Mouse (Mus musculus) urinary bladder, postnatal 10 days (tissue): Measurements from ENCODE around the gene Treh.

ENCODE experiments used
- DNase-seq: peaks from one replicate; pipeline ENCODE4 v3.0.0; 2022; ENCODE audit warnings: low spot score

The Treh gene

DNA sequence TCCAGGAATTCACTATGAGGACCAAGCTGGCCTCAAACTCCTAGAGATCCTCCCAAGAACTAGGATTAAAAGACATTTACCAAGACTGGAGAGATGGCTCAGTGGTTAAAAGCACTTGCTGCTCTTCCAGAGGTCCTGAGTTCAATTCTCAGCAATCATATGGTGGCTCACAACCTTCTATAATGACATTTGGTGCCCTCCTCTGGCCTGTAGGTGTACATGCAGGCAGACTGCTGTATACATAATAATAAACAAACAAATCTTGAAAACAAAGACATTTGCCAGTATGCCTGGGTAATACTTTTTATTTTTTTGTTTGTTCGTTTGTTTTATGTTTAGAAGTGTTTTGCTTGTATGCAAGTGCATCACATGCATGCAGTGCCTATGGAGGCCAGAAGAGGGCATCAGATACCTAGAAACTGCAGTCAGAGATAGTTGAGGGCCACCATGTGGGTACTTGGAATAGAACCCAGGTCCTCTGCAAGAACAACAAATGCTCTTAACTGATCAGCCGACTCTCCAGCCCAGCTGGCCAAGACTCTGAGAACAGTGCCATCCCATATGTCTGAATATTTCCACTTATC is 5.3 kb downstream of the Treh start:
- DNase-seq, result no peak

DNA sequence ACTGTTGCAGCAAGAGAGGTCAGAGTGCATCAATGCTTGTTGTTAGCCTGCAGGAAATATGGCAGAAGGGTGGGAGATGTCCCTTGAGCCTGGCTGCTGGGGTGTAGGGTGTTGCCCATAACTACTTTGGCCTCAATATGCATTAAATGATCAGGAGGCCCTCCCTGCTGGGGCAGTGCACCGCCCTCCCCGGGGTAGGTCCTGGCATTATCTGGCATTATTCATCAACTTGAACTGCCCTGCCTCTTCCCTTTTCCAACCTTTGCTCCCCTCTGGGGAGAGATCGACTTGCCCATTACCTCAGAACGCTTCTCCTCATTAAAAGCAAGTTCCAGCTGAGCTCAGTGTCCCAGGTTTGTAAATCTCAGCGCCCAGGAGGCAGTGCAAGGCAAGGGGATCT is 6.5 kb downstream of the Treh start:
- no peak for DNase-seq

DNA sequence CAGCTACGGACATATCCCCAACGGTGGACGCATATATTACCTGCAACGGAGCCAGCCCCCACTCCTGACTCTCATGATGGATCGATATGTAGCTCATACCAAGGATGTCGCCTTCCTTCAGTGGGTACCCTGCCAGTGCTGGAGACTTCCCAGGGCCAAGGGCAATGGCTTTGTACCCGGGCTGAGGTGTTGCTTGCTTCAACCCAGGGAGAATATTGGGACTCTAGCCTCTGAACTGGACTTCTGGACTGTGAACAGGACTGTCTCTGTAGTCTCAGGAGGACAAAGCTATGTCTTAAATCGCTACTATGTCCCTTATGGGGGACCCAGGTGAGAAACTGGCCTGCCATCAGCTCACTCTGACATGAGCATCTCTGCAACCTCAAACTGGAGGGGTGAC is 10.0 kb downstream of the Treh start:
- DNase-seq, result no peak

DNA sequence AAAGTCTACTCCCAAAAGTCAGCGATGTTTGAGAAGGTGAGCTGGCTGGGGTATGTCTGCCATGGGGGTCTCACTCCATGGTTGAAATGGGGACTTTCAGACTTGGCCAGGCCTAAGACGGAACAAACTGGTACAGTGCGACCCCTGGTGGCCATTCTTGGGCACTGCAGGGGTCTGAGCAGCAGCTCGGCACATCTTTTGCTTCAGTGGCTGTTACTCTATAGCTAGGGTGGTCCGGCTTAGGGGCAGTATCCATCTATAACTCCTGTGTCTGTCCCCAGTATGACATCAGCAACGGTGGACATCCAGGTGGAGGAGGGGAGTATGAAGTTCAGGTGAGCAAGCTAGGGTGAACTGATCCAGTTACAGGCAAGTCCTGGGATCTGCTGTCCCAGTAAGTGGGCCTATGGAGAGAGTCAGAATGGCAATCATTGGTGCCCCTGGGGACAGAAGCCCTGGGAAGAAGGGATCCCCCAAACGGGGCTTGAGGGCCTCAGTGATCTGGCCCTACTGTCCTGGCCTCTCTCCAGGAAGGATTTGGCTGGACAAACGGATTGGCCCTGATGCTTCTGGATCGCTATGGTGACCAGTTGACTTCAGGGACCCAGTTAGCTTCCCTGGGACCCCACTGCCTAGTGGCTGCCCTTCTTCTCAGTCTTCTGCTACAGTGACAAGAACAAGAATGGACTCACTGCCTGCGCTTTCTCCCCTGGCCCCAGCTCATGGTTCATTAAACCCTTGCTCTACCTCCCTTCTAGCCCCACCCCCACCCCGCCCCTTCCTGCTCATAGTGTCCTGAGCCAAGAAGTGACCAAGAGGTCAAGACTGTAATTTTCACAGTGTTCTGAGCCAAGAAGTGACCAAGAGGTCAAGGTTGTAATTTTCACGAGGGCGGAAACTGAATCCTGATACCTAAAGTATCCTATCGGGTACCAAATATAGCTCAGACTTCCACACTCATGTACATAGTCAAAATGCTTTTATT is 12.6 kb downstream of the Treh start:
- no peak for DNase-seq

DNA sequence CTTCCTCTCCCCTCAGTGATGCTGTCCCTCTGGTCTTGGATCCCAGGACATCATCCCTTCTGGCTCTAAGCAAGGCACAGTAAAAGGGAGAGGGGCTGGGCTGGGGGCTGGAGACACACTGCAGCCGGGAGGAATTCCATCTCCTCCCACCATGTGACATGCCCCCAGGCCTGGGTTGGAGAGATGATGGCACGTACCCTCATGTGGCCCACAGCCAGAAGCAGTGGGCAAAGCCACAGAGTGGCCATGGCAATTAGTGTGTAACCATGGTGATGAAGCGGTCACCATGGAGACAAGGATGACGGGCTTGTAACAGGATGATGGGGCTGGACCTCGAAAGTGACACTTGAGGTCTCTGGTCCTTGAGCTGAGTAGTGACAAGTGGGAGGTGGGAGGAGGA is 13.6 kb downstream of the Treh start:
- no peak for DNase-seq

DNA sequence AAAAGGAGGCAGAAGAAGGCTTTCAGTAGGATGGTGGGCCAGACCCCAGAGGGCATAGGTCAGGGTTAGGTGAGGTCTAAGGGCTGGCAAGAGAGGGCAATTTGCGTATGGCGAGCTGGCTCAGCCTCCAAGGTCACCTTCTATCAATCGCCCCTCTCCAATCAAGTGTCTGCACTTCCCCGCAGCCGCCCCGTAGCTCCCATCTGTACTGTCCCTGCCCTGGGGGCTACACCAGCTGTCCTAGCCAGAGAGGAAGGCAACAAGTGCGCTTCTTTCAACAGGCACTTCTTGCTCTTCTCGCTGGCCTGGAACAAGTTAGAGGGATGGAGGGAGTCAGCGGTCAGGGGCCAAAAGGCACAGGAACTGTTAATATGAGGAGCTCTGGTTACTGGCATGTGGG is 15.0 kb downstream of the Treh start:
- no peak for DNase-seq

DNA sequence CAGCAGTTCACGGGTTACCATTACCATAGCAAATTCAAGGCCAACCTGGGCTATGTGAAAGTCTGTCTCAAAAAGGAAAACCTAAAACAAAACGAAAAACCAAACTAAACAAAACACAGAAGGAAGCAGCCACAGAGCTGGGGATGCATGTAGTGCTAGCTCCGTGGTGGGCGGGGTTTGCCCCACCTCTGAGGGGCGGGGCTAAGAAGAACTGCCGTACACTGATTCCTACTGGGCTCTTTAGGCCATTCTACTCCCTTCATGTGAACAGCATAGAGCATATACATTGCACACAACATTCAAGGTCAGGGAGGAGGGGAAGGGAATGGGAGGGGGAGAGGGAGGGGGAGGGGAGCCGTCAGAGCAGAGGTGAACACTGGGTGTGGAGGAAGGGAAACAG is 17.6 kb downstream of the Treh start:
- no peak for DNase-seq

DNA sequence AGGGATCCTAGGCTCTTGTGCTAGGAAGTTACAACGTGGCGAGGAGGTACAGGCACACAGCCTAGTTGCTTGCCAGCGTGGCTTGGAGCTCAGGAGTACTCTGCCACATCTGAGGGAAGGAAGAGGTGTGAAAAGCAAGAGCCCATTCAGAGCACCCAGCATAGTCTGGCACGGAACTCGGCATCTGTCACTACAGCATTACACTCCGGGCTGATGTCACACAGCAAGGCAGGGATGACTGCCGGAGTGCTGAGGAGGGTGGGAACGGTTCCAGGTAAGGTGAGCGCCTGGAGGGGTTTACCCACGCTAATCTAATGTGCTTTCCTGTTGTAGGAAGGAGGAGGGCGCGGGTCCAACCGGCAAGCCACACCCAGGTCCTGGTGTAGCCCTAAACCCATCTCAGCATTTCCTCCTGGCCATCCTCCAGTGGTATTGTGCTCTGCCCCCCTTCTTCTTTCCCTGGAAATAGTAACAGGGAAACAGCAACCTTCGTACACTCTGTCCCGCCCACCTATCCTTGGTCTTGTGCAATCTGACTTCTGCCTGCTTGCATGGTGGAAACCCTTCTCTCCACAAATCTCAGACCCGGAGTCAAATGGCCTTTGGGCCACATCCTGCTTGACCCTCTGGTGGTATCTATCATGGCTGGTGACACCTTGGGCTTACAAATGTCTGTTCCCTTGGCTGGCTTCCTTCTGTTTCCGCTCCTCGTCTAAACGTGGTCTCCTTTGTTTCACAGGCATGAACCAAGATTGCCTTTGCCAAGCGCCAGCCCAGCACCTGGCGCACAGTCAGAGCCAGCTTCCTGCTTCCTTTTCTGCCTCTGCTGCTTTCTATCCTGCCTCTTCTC is 18.9 kb downstream of the Treh start:
- no peak for DNase-seq

DNA sequence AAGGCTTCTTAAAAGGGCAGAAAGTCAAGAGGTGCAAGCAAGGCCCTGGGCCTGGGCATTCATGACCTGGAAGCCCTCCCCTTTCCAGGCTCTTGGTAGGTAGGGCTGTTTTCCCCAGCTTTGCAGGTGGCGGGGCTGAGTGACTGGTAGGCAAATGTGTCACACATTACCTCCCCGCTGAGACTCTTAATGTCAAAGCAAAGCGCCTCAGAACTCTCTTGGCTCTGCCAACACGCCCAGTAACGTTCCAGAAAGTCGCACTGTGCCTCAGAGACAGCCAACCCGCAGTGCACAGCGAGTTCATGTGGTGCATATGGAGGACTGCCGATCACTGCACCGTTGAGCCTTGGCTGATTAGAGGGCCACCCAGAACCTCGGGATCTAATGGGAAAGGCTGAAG is 20.0 kb downstream of the Treh start:
- DNase-seq, result no peak

DNA sequence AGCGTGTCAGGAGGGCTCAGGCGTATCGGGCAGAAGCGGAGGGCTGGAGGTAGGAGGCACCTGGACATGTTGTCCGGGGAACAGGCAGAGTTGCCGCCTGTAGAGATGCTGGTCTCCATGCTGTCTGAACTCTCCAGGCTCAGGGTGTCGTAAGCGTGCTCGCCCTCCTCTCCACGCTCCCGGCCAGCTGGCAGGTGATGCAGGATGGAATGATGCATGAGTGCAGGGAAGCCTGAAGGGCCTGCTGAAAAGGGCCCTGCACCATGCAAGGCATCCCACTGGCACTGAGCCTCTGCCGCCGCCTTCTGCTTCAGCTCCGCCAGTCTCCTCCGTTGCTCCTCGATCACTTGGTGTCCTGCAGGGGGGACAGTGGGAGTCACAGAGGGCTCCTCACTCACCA is 24.8 kb downstream of the Treh start:
- DNase-seq, result no peak

DNA sequence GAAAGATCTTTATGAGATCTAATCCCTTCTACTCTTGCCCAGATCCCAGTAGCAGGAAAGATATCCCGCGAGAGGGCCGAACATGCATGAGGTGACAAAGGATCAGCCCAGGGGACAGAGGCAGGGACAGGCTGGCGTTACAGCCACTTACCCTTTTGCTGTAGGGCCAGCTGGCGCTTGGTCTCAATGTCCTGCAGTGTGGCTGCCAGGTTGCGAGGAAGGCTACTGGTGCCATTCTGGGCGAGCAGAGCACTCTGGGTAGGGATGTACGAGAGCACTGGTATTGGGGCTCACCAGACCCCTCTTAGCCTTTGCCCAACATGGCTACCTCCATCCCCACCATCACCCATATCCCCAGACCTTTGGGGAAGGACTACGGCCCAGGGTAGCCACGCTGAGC is 26.2 kb downstream of the Treh start:
- no peak for DNase-seq

DNA sequence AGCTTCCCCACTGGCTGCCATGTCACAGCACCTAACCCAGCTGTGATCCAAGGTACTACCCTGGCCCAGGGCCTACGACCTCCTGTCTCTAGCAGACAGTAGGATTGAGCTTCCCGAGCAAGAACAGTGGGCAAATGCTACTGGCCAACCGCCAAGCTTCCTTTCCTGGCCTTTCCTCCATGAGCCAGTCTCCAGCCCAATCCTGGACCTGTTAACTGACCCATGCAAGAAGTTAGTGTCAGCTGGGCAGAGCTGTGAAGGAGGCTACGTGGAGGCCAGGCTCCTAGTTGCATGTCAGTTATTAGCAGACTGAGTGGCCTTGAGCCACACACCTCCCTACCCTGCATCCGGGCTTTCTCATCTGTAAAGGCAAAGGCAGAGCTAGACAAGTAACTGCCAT is 26.7 kb downstream of the Treh start:
- no peak for DNase-seq

DNA sequence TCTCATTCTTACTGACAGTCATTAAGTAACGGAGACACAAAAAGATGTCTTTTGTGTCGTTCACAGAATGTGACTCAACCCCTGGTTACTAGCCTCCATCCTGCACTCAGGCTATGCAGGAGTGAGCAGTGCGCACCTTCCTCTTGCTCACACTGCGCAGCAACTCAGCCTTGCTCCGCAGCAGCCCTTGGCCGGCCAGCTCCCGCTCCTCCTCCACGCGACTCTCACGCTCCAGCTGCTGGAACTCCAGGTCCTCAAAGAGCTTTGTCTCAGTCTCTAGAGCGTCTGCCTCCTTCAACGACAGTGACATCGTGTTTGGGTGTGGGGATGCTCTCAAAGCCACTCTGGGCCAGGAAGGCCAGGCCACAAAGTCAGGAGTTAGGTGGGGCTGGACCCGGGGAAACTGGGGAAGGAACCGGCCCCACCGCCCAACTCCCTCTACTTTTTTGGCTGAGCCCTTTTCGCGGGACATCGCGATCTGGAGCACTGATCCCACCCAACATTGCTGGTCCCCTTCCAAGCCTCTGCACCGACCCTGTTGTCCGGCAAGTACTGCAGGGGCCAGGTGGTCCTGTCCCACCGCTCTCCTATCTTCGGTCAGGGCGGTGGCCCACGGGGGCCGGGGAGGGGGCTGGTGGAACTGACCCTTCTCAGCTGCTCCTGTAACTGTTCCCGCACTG is 34.9 kb downstream of the Treh start:
- no peak for DNase-seq

DNA sequence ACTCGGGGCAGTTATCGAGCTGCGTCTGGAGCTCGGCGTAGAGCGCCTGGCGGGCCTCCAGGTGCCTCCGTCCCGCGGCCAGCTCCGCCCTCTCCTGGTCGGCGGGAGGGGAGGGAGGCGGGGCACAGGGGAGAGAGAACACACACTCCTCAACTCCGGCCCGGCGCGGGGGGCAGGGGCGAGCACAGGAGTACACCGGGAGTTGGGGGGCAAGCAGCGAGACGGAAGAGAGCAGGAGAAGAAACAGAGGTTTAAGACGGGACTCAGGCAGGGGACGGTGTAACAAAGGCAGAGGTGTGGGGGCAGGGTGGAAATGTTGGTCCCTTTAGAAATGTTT is 35.4 kb downstream of the Treh start:
- DNase-seq, result peak; percentile 54

DNA sequence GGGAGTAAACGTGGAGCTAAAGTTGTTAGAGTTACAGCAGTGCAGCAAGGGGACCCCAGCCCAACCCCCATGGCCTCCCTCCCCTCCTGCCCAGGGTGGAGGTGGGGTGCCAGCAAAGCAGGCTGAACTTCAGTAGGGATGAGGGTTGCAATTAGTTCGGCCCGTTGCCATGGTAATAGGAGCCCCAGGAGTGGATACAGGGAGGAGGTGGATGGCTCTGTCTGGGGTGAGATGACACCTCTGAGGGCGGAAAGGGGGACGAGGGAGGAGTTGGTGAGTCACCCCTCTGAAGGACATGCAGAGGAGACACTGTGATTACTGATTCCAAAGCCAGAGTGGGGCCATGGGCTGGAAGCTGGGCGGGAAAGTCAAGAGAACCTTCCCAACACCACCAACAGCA is 35.9 kb downstream of the Treh start:
- DNase-seq, result no peak

DNA sequence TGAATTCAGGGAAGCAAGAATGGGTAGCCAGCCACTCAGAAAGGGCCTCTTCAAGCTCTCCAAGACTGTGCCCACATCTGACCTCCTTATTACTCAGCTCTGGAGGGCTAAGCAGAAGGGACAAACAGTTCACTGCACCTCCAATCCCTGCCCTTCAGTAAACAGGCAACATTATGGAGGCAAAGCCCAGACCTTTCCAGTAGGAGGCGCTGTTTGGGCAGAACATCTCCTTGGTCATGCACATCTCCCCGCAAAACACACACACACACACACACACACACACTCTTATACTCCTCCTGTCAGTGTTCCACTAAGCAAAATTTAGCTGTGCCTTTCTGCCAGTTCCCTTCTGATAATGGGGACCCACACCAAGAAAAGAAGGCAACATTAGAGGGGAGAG is 36.6 kb downstream of the Treh start:
- no peak for DNase-seq

DNA sequence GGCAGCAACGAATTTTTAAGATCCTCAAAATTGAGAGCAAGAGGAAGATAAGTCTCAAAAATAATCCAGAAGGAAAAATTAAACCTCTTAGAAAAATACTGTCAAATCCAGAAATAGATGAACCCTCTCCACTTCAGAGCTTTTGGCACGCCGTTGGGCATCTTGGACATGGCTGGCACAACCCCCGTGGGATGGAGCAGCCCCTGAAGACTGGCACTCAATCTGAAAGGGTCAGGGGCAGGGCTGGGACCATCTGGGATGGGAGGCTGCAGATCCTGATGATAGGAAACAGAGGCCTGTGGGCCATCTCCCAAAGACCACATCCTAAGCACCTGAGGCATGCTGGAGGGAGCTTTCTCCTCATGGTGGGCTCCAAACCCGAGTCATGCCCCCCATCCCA is 37.2 kb downstream of the Treh start:
- no peak for DNase-seq

DNA sequence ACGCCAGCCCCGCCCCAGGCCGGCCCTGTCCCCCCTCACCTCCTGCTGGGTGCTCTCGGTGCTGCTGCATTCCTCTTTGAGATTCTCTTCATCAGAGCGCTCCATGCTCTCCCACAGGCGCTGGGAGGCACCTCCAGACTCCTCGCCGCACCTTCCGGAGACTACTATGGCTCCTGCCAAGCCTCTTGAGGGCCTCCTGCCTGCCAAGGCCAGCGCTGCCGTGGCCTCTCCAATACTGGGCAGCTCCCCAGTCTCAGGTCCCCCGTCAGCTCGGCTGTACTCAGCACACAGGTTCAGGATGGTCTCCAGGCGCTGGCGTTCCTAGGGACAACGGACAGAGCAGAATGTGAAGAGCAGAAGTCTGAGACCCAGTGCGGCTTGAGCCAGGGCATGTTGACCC is 38.6 kb downstream of the Treh start:
- DNase-seq, result no peak

DNA sequence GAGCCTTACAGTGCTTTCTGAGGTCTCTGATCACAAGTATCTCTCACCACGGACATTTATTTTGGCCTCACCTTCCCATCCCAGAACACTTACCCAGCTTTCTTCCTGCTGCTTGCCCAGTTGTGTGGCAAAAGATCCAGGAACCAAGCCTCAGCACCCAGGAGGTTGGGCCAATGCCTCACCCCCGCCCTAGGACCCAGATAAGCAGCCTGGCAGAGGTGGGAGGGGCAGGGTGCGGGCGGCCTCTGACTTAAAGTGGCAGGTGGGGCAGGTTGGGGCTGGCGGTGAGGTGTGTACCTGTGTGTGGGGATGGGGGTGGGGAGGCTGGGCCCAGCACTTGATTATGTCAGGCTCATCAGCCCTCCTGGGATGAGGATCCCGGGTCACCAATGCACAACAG is 40.0 kb downstream of the Treh start:
- DNase-seq, result no peak

DNA sequence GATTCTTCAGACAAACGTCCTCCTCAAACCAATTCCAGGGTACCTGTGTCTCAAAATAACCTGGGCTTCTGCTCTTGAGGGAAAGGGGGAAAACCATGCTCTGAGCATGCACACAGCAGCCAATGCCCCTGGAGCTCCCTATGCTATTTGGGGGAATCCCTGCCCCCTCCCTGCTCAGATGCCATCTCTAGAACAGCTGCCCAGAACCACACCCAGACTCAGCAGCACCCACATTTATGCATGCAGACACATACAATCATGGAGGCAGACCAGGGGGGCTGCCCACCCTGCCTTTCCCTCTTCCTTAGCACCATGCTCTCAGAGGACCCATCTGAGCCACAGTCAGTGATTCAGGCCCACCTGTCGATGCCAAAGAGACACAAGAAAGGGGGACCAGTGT is 40.5 kb downstream of the Treh start:
- no peak for DNase-seq

DNA sequence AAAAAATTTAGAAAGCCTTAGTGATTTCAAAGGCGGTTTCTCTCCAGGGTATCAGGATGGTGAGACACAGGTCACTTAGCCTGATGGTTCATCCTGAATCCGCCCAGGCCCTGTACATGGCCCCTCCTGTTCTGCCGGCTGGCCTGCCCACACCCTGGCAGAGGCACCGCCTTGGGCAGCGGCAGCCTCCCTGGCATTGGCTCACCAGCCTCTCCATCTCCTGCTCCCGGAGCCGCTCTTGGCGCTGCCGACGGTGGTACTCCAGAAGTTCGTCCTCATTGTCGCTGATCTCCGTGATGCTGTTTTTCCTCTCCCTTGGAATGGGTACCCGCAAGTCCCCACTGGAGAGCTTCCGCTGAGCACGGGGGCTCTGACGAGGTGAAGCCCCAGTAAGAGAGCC is 42.1 kb downstream of the Treh start:
- no peak for DNase-seq

DNA sequence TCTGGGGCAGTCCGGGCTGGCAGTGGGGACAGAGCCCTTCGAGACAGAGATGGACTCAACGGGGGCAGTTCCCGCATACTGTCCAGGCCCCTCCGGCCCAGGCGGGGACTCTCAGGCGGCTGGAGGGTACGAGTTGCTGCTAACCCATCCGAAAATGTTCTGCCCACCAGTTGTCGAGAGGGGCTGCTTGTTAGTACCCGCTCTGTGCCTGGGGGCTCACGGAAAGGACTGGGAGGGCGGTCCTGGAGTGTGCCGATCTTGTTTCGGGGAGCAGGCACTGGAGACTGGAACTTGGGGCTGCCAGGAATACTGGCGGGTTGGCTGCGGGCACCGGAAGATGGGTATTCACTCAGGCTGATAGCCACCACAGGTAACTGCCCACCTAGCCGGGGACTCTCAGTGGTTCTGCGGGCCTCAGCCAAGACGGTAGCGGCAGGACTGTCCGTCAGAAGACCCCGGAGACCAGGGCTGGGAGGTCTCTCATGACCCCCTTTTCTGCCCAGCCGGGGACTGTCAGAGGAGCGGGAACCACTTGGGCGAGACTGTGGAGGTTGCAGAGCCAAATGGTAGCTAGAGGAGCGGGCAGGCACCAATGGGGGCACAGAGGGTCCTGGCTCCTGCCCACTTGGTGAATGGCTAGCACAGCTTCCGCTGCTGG is 42.8 kb downstream of the Treh start:
- DNase-seq, result no peak
